Mouse (Mus musculus): ENCODE measurements around the gene Gm17078.
"Not testable (repeated sequence)": the region's sequence is repeated elsewhere in the genome, so short reads cannot be mapped to it uniquely, and the experiment has no call there.

Gene Gm17078

GRCm38 (mm10) chr14:51611210-51611609 is at the start of gene Gm17078:
Gm17078 (minus strand) TSS chr14:51611310.
- DNase-seq (ENCODE audit: low read depth, low spot score): no peak

- DNase-seq (ENCODE audit: low read depth, low spot score): not testable (repeated sequence)
Measured at GRCm38 (mm10) chr14:51635566-51635965, 24.5 kb upstream of the Gm17078 start, which contains the start of gene Gm4181. Gm4181 (minus strand) TSS chr14:51635666.

- DNase-seq (ENCODE audit: low read depth, low spot score): not testable (repeated sequence)
Measured at GRCm38 (mm10) chr14:51632426-51632825, 21.3 kb upstream of the Gm17078 start.

GRCm38 (mm10) chr14:51592039-51592438 is 19.1 kb downstream of the Gm17078 start, which contains the start of gene Gm17174:
Gm17174 (minus strand) TSS chr14:51592139.
- not testable (repeated sequence) for DNase-seq (ENCODE audit: low read depth, low spot score)

GRCm38 (mm10) chr14:51573963-51574362 is 37.1 kb downstream of the Gm17078 start, which contains the start of gene Gm17175:
Gm17175 (minus strand) TSS chr14:51574063.
- DNase-seq (ENCODE audit: low read depth, low spot score): not testable (repeated sequence)

All from mesoderm, embryonic 11.5 days (tissue).